9 mouse cellular contexts compared by ENCODE assay signal in genomic region chr4:145214786-145215174, GRCm38 (mm10). TPM values are rescaled to one million over a fixed set of nuclear protein-coding genes. Genes with fewer than 3 reads are reported as not detected.
DNase-seq lines count a peak whose midpoint lies in the region; ATAC-seq lines count a peak whose summit lies in the region.
"Had no signal": no experiment of that assay in that cellular context is flagged by ENCODE, and none has a peak within 500 bp of the region (broad histone marks: within the 10 kb centered on the region; RNA-seq: fewer than 3 reads in every experiment).

No protein-coding gene starts in this region.

- DNase-seq in kidney, adult 18-20 months = no peak
- peak; percentile 54 for DNase-seq in ZHBTc4 (ENCODE audit: low read depth, low spot score)
- no peak for DNase-seq in hindbrain, embryonic 11.5 days (ENCODE audit: low spot score)
- no peak for DNase-seq in B cell, adult 2 months
- DNase-seq in embryo, embryonic 9.5 days (ENCODE audit: extremely low spot score) = no peak
- no peak for DNase-seq in natural killer cell, adult 2 months (ENCODE audit: low spot score in 2 of 2)

- 40% methylated on average over 6 of the region's 6 CpGs for WGBS in kidney, embryonic 16.5 days
- WGBS in hindbrain, embryonic 11.5 days = 53% methylated on average over 6 of the region's 6 CpGs
- 47% methylated on average over 6 of the region's 6 CpGs for WGBS in midbrain, embryonic 15.5 days

- no peaks in the 10 kb centered on the region for H3K9me3 ChIP-seq in kidney, embryonic 16.5 days (ENCODE audit: low read length)
- no peaks in the 10 kb centered on the region for H3K9me3 ChIP-seq in hindbrain, embryonic 11.5 days (ENCODE audit: control insufficient read depth, low read length)
- H3K9me3 ChIP-seq in midbrain, embryonic 15.5 days = no peaks in the 10 kb centered on the region
- H3K9me3 ChIP-seq: liver, embryonic 15.5 days had no signal

- no peaks in the 10 kb centered on the region for H3K27me3 ChIP-seq in kidney, embryonic 16.5 days (ENCODE audit: insufficient read depth, low read length)
- no peaks in the 10 kb centered on the region for H3K27me3 ChIP-seq in hindbrain, embryonic 11.5 days (ENCODE audit: control insufficient read depth, insufficient read depth, low read length)
- H3K27me3 ChIP-seq in midbrain, embryonic 15.5 days (replicated peaks) = no peaks in the 10 kb centered on the region
- H3K27me3 ChIP-seq: liver, embryonic 15.5 days had no signal

- H3K4me1 ChIP-seq in kidney, embryonic 16.5 days (ENCODE audit: insufficient read depth, low read length) = 0 out of 2 replicates have a peak, but pooled peaks cover under 1% of the 10 kb centered on the region
- no peaks in the 10 kb centered on the region for H3K4me1 ChIP-seq in hindbrain, embryonic 11.5 days (replicated peaks; ENCODE audit: control insufficient read depth, insufficient read depth, low read length)
- H3K4me1 ChIP-seq in midbrain, embryonic 15.5 days = peaks cover 14% of the 10 kb centered on the region; the same call in 1 of the 2 replicates

- H3K36me3 ChIP-seq in kidney, embryonic 16.5 days (ENCODE audit: insufficient read depth, low read length) = no peaks in the 10 kb centered on the region
- no peaks in the 10 kb centered on the region for H3K36me3 ChIP-seq in hindbrain, embryonic 11.5 days (ENCODE audit: control insufficient read depth, insufficient read depth, low read length)
- H3K36me3 ChIP-seq in midbrain, embryonic 15.5 days (replicated peaks) = no peaks in the 10 kb centered on the region

- H3K4me2 ChIP-seq in kidney, embryonic 16.5 days (replicated peaks; ENCODE audit: low read depth, low read length) = no peak overlapping the region
- H3K4me2 ChIP-seq in hindbrain, embryonic 11.5 days (replicated peaks; ENCODE audit: low read depth, low read length) = no peak overlapping the region
- no peak overlapping the region for H3K4me2 ChIP-seq in midbrain, embryonic 15.5 days
- H3K4me2 ChIP-seq: liver, embryonic 15.5 days had no signal

- no peak overlapping the region for H3K27ac ChIP-seq in kidney, embryonic 16.5 days (ENCODE audit: low read length)
- H3K27ac ChIP-seq in hindbrain, embryonic 11.5 days (ENCODE audit: low read depth, low read length) = no peak overlapping the region
- H3K27ac ChIP-seq in midbrain, embryonic 15.5 days = peak overlapping the region; percentile 26; the same call in 1 of the 2 replicates
- H3K27ac ChIP-seq: liver, embryonic 15.5 days had no signal

- ATAC-seq in kidney, embryonic 16.5 days (ENCODE audit: low FRiP score, low TSS enrichment) = peak; percentile 58
- ATAC-seq in hindbrain, embryonic 11.5 days (ENCODE audit: low FRiP score) = peak; percentile 62
- peak; percentile 71 for ATAC-seq in midbrain, embryonic 15.5 days (replicated peaks)

- H3K9ac ChIP-seq in kidney, embryonic 16.5 days (replicated peaks; ENCODE audit: low read length) = no peak overlapping the region
- no peak overlapping the region for H3K9ac ChIP-seq in hindbrain, embryonic 11.5 days (ENCODE audit: low read depth, low read length)
- H3K9ac ChIP-seq in midbrain, embryonic 15.5 days = no peak overlapping the region
- H3K9ac ChIP-seq: liver, embryonic 15.5 days had no signal

- no peak overlapping the region for H3K4me3 ChIP-seq in kidney, embryonic 16.5 days (ENCODE audit: low read length)
- no peak overlapping the region for H3K4me3 ChIP-seq in hindbrain, embryonic 11.5 days (ENCODE audit: low read depth, low read length)
- H3K4me3 ChIP-seq in midbrain, embryonic 15.5 days = no peak overlapping the region
- H3K4me3 ChIP-seq: liver, embryonic 15.5 days had no signal

RNA-seq across cellular contexts. Expression of gene Vps13d, which starts 20.0 kb away (rescaled TPM):
- polyA plus RNA-seq in kidney, embryonic 16.5 days (2015; fragmentation: Nextera tagmentation; extraction: Ambion mirVana) = 10.5 and 10.6 TPM in 2 replicates
- polyA plus RNA-seq in hindbrain, embryonic 11.5 days (2014; fragmentation: Nextera tagmentation; extraction: Ambion mirVana) = 10.6 and 15.2 TPM in 2 replicates
- 9.6 and 11.1 TPM in 2 replicates for polyA plus RNA-seq in midbrain, embryonic 15.5 days (2015; fragmentation: Nextera tagmentation; extraction: Ambion mirVana)

RNA-seq across cellular contexts. Expression of gene Tnfrsf1b, which starts 31.9 kb away (rescaled TPM):
- 3.4 and 3.7 TPM in 2 replicates for polyA plus RNA-seq in kidney, embryonic 16.5 days (2015; fragmentation: Nextera tagmentation; extraction: Ambion mirVana)
- 1.6 and 1.8 TPM in 2 replicates for polyA plus RNA-seq in hindbrain, embryonic 11.5 days (2014; fragmentation: Nextera tagmentation; extraction: Ambion mirVana)
- polyA plus RNA-seq in midbrain, embryonic 15.5 days (2015; fragmentation: Nextera tagmentation; extraction: Ambion mirVana) = 3.1 and 4.3 TPM in 2 replicates
